Mouse (Mus musculus) liver, embryonic 16.5 days (tissue): ENCODE results near the gene Gm10722. TPM values are rescaled to one million over a fixed set of nuclear protein-coding genes. Genes with fewer than 3 reads are reported as not detected.
"Not testable (repeated sequence)": the region's sequence is repeated elsewhere in the genome, so short reads cannot be mapped to it uniquely, and the experiment has no call there.

ENCODE experiments used
- ATAC-seq: fragments of 200-750 bp; cut with Nextera tagmentation; 2 replicates; pipeline ENCODE4 v1.8.0; 2017; ENCODE audit warnings: low read depth, mild to moderate bottlenecking, moderate number of reproducible peaks, moderate library complexity
- H3K27ac ChIP-seq: fragments of 300-500 bp; sonication (generic); 2 replicates; pipeline ENCODE4 v1.5.1; 2014; ENCODE audit warnings: mild to moderate bottlenecking, low read length
- H3K27me3 ChIP-seq: fragments of 300-500 bp; sonication (generic); 2 replicates; pipeline ENCODE4 v1.6.1; 2014; ENCODE audit warnings: low read depth, low read length, mixed read lengths; ENCODE audit not compliant: control insufficient read depth, insufficient read depth
- H3K36me3 ChIP-seq: fragments of 300-500 bp; sonication (generic); 2 replicates; pipeline ENCODE4 v1.6.1; 2014; ENCODE audit warnings: mild to moderate bottlenecking; ENCODE audit not compliant: control insufficient read depth, insufficient read depth
- H3K4me1 ChIP-seq: fragments of 300-500 bp; sonication (generic); 2 replicates; pipeline ENCODE4 v1.6.1; 2014; ENCODE audit warnings: low read depth, low read length, mixed read lengths; ENCODE audit not compliant: control insufficient read depth
- H3K4me2 ChIP-seq: fragments of 300-500 bp; sonication (generic); 2 replicates; pipeline ENCODE4 v1.6.1; 2014; ENCODE audit warnings: low read depth, low read length, mixed read lengths
- H3K4me3 ChIP-seq: fragments of 300-500 bp; sonication (generic); 2 replicates; pipeline ENCODE4 v1.5.1; 2014; ENCODE audit warnings: low read depth, mild to moderate bottlenecking, low read length
- H3K9ac ChIP-seq: fragments of 300-500 bp; sonication (generic); 2 replicates; pipeline ENCODE4 v1.6.1; 2014; ENCODE audit warnings: low read depth, low read length
- H3K9me3 ChIP-seq: fragments of 300-500 bp; sonication (generic); replicated peaks from 2 replicates; pipeline ENCODE4 v1.6.1; 2016; ENCODE audit warnings: low read length; ENCODE audit not compliant: control insufficient read depth
- WGBS: fragments of 180-500 bp; shearing (Covaris S2); extraction: QIAGEN DNeasy Blood & Tissue Kit; methylation state at CpG from one replicate; pipeline ENCODE4 v1.1.7; 2014; ENCODE audit not compliant: insufficient replicate concordance; 5-methylcytosine and 5-hydroxymethylcytosine counted together
- polyA plus RNA-seq: library from polyadenylated mRNA; unstranded; fragments of >200 nt; fragmentation: Nextera tagmentation; extraction: Ambion mirVana; gene quantifications from 2 replicates; pipeline ENCODE4 v1.2.1, GENCODE M21; 2015

Gene Gm10722
- not detected in 2 replicates for polyA plus RNA-seq

- not testable (repeated sequence) for H3K4me3 ChIP-seq, H3K36me3 ChIP-seq, H3K4me2 ChIP-seq, H3K4me1 ChIP-seq, H3K9me3 ChIP-seq, H3K27ac ChIP-seq, H3K27me3 ChIP-seq, ATAC-seq, H3K9ac ChIP-seq
- 53% methylated on average over 12 of the region's 12 CpGs for WGBS
Measured at GRCm38 (mm10) chr9:3000445-3000972, at the start of gene Gm10722. Gene Gm10722, plus strand, starts transcription at chr9:3000922.

GRCm38 (mm10) chr9:3001006-3001405, 284 bp downstream of the Gm10722 start:
- H3K9me3 ChIP-seq, H3K4me1 ChIP-seq, ATAC-seq, H3K9ac ChIP-seq, H3K4me3 ChIP-seq, H3K27me3 ChIP-seq, H3K36me3 ChIP-seq, H3K27ac ChIP-seq, H3K4me2 ChIP-seq: not testable (repeated sequence)
- 48% methylated on average over 8 of the region's 8 CpGs for WGBS

GRCm38 (mm10) chr9:3001948-3002659, 1.4 kb downstream of the Gm10722 start:
- not testable (repeated sequence) for H3K4me3 ChIP-seq, H3K4me2 ChIP-seq, H3K36me3 ChIP-seq, H3K27me3 ChIP-seq, H3K4me1 ChIP-seq, H3K27ac ChIP-seq, H3K9me3 ChIP-seq, H3K9ac ChIP-seq
- ATAC-seq = peak; percentile 68
- WGBS = 44% methylated on average over 8 of the region's 11 CpGs

GRCm38 (mm10) chr9:3002794-3003396, 2.2 kb downstream of the Gm10722 start, which contains the start of gene Gm11168:
Gene Gm11168, plus strand, starts transcription at chr9:3003346.
- not testable (repeated sequence) for H3K4me1 ChIP-seq, H3K4me2 ChIP-seq, ATAC-seq, H3K27ac ChIP-seq, H3K9me3 ChIP-seq, H3K27me3 ChIP-seq, H3K9ac ChIP-seq, H3K4me3 ChIP-seq, H3K36me3 ChIP-seq
- 60% methylated on average over 6 of the region's 14 CpGs for WGBS

GRCm38 (mm10) chr9:3006179-3006578, 5.5 kb downstream of the Gm10722 start:
- H3K36me3 ChIP-seq, H3K9me3 ChIP-seq, ATAC-seq, H3K27me3 ChIP-seq, H3K4me1 ChIP-seq, H3K4me2 ChIP-seq, H3K27ac ChIP-seq, H3K9ac ChIP-seq, H3K4me3 ChIP-seq: not testable (repeated sequence)
- WGBS = 61% methylated on average over 1 of the region's 5 CpGs

- not testable (repeated sequence) for H3K27ac ChIP-seq, H3K4me2 ChIP-seq
- 56% methylated on average over 7 of the region's 8 CpGs for WGBS
Measured at GRCm38 (mm10) chr9:3006636-3007035, 5.9 kb downstream of the Gm10722 start.

GRCm38 (mm10) chr9:3007272-3007671, 6.5 kb downstream of the Gm10722 start:
- H3K4me3 ChIP-seq, H3K4me2 ChIP-seq, H3K4me1 ChIP-seq, H3K27ac ChIP-seq, H3K9ac ChIP-seq, H3K9me3 ChIP-seq, H3K27me3 ChIP-seq, H3K36me3 ChIP-seq, ATAC-seq: not testable (repeated sequence)
- WGBS = 58% methylated on average over 6 of the region's 9 CpGs

More at GRCm38 (mm10) chr9:3006636-3007035, 5.9 kb downstream of the Gm10722 start:
- not testable (repeated sequence) for ATAC-seq, H3K9ac ChIP-seq, H3K36me3 ChIP-seq, H3K27me3 ChIP-seq, H3K4me3 ChIP-seq, H3K9me3 ChIP-seq, H3K4me1 ChIP-seq

GRCm38 (mm10) chr9:3009331-3009730, 8.6 kb downstream of the Gm10722 start:
- WGBS = no CpG with 5 or more reads among the region's 5 CpGs
- not testable (repeated sequence) for H3K9ac ChIP-seq, H3K36me3 ChIP-seq, H3K4me3 ChIP-seq, H3K4me2 ChIP-seq, H3K27ac ChIP-seq, H3K27me3 ChIP-seq, H3K9me3 ChIP-seq, H3K4me1 ChIP-seq, ATAC-seq

GRCm38 (mm10) chr9:3012054-3012621, 11.4 kb downstream of the Gm10722 start:
- not testable (repeated sequence) for H3K4me2 ChIP-seq, H3K4me1 ChIP-seq, H3K27me3 ChIP-seq, ATAC-seq, H3K9ac ChIP-seq, H3K27ac ChIP-seq, H3K4me3 ChIP-seq, H3K36me3 ChIP-seq, H3K9me3 ChIP-seq
- WGBS = 42% methylated on average over 2 of the region's 7 CpGs
